Mouse (Mus musculus): Measurements from ENCODE around the gene Zfp652. TPM values are rescaled to one million over a fixed set of nuclear protein-coding genes. Genes with fewer than 3 reads are reported as not detected.

The Zfp652 gene
- polyA plus RNA-seq, 1 experiment: 18.2 TPM

GRCm38 (mm10) chr11:95709534-95710040, 2.9 kb upstream of the Zfp652 start:
- no peak for TF ChIP-seq FLI1 (IDR thresholded peaks at IDR 0.05; ENCODE audit: low read length)
- no peak for TF ChIP-seq GATA1 (IDR thresholded peaks at IDR 0.05; ENCODE audit: borderline replicate concordance, low read length)
- Histone ChIP-seq H3K4me3 (replicated peaks) (no peak overlapping the region), H3K36me3 (replicated peaks; ENCODE audit: low read length) (no peaks in the 10 kb centered on the region), H3K9me3 (no peaks in the 10 kb centered on the region), H3K27me3 (replicated peaks) (peaks cover 17% of the 10 kb centered on the region), H3K4me1 (peaks cover 44% of the 10 kb centered on the region)

- no peak overlapping the region for H3K4me3 ChIP-seq (replicated peaks)
- H3K36me3 ChIP-seq (replicated peaks; ENCODE audit: low read length): no peaks in the 10 kb centered on the region
- H3K4me1 ChIP-seq: peaks cover 51% of the 10 kb centered on the region
- H3K9me3 ChIP-seq: no peaks in the 10 kb centered on the region
- peaks cover 11% of the 10 kb centered on the region for H3K27me3 ChIP-seq (replicated peaks)
- no peak for TF ChIP-seq FLI1 (IDR thresholded peaks at IDR 0.05; ENCODE audit: low read length)
Observed at GRCm38 (mm10) chr11:95710478-95710877, 2.0 kb upstream of the Zfp652 start.

- Histone ChIP-seq H3K4me3 (replicated peaks) (peak overlapping the region; percentile 99), H3K4me1 (peaks cover 56% of the 10 kb centered on the region), H3K36me3 (replicated peaks; ENCODE audit: low read length) (no peaks in the 10 kb centered on the region), H3K27me3 (replicated peaks) (peaks cover under 1% of the 10 kb centered on the region), H3K9me3 (no peaks in the 10 kb centered on the region)
- no peak for TF ChIP-seq GATA1 (IDR thresholded peaks at IDR 0.05; ENCODE audit: borderline replicate concordance, low read length)
- TF ChIP-seq FLI1 (IDR thresholded peaks at IDR 0.05; ENCODE audit: low read length): no peak
Observed at GRCm38 (mm10) chr11:95712085-95712562, 349 bp upstream of the Zfp652 start.

- 0 out of 3 replicates have a peak, but pooled peaks have one; percentile 15 for TF ChIP-seq GATA1 (IDR thresholded peaks at IDR 0.05; ENCODE audit: borderline replicate concordance, low read length)
- no peak for TF ChIP-seq FLI1 (IDR thresholded peaks at IDR 0.05; ENCODE audit: low read length)
- Histone ChIP-seq H3K36me3 (replicated peaks; ENCODE audit: low read length) (no peaks in the 10 kb centered on the region), H3K4me3 (replicated peaks) (peak overlapping the region; percentile 99), H3K9me3 (no peaks in the 10 kb centered on the region), H3K27me3 (replicated peaks) (no peaks in the 10 kb centered on the region), H3K4me1 (peaks cover 44% of the 10 kb centered on the region)
Observed at GRCm38 (mm10) chr11:95713225-95713810, 845 bp downstream of the Zfp652 start.

- H3K4me1 ChIP-seq: peaks cover 43% of the 10 kb centered on the region
- no peaks in the 10 kb centered on the region for H3K9me3 ChIP-seq
- H3K36me3 ChIP-seq (replicated peaks; ENCODE audit: low read length): no peaks in the 10 kb centered on the region
- no peaks in the 10 kb centered on the region for H3K27me3 ChIP-seq (replicated peaks)
- TF ChIP-seq FLI1 (IDR thresholded peaks at IDR 0.05; ENCODE audit: low read length): no peak
- TF ChIP-seq GATA1 (IDR thresholded peaks at IDR 0.05; ENCODE audit: borderline replicate concordance, low read length): no peak
- H3K4me3 ChIP-seq (replicated peaks): peak overlapping the region; percentile 99
Observed at GRCm38 (mm10) chr11:95713811-95714241, 1.4 kb downstream of the Zfp652 start.

- H3K4me3 ChIP-seq (replicated peaks): peak overlapping the region; percentile 99
- no peaks in the 10 kb centered on the region for H3K9me3 ChIP-seq
- H3K27me3 ChIP-seq (replicated peaks): no peaks in the 10 kb centered on the region
- H3K36me3 ChIP-seq (replicated peaks; ENCODE audit: low read length): no peaks in the 10 kb centered on the region
- TF ChIP-seq GATA1 (IDR thresholded peaks at IDR 0.05; ENCODE audit: borderline replicate concordance, low read length): no peak
- no peak for TF ChIP-seq FLI1 (IDR thresholded peaks at IDR 0.05; ENCODE audit: low read length)
- H3K4me1 ChIP-seq: peaks cover 40% of the 10 kb centered on the region
Observed at GRCm38 (mm10) chr11:95714411-95714810, 1.9 kb downstream of the Zfp652 start.

GRCm38 (mm10) chr11:95716136-95716535, 3.7 kb downstream of the Zfp652 start:
- Histone ChIP-seq H3K4me3 (replicated peaks) (no peak overlapping the region), H3K9me3 (no peaks in the 10 kb centered on the region), H3K4me1 (peaks cover 36% of the 10 kb centered on the region), H3K36me3 (replicated peaks; ENCODE audit: low read length) (no peaks in the 10 kb centered on the region), H3K27me3 (replicated peaks) (no peaks in the 10 kb centered on the region)
- TF ChIP-seq GATA1 (IDR thresholded peaks at IDR 0.05; ENCODE audit: borderline replicate concordance, low read length): no peak
- no peak for TF ChIP-seq FLI1 (IDR thresholded peaks at IDR 0.05; ENCODE audit: low read length)

- peaks cover 19% of the 10 kb centered on the region for H3K4me1 ChIP-seq
- no peak overlapping the region for H3K4me3 ChIP-seq (replicated peaks)
- no peaks in the 10 kb centered on the region for H3K9me3 ChIP-seq
- H3K36me3 ChIP-seq (replicated peaks; ENCODE audit: low read length): no peaks in the 10 kb centered on the region
- TF ChIP-seq FLI1 (IDR thresholded peaks at IDR 0.05; ENCODE audit: low read length): no peak
- no peak for TF ChIP-seq GATA1 (IDR thresholded peaks at IDR 0.05; ENCODE audit: borderline replicate concordance, low read length)
- H3K27me3 ChIP-seq (replicated peaks): no peaks in the 10 kb centered on the region
Observed at GRCm38 (mm10) chr11:95719356-95719755, 6.9 kb downstream of the Zfp652 start.

- no peaks in the 10 kb centered on the region for H3K9me3 ChIP-seq
- H3K27me3 ChIP-seq (replicated peaks): no peaks in the 10 kb centered on the region
- no peaks in the 10 kb centered on the region for H3K36me3 ChIP-seq (replicated peaks; ENCODE audit: low read length)
- TF ChIP-seq GATA1 (IDR thresholded peaks at IDR 0.05; ENCODE audit: borderline replicate concordance, low read length) (no peak), FLI1 (IDR thresholded peaks at IDR 0.05; ENCODE audit: low read length) (no peak)
- H3K4me1 ChIP-seq: peaks cover 11% of the 10 kb centered on the region
- no peak within 1 kb of the TSS for H3K4me3 ChIP-seq (replicated peaks)
Observed at GRCm38 (mm10) chr11:95723287-95723686, 10.8 kb downstream of the Zfp652 start, which contains the start of gene B130006D01Rik. Gene B130006D01Rik (plus strand): TSS chr11:95723587.

- H3K4me3 ChIP-seq (replicated peaks): no peak overlapping the region
- TF ChIP-seq GATA1 (IDR thresholded peaks at IDR 0.05; ENCODE audit: borderline replicate concordance, low read length): no peak
- no peak for TF ChIP-seq FLI1 (IDR thresholded peaks at IDR 0.05; ENCODE audit: low read length)
- no peaks in the 10 kb centered on the region for H3K36me3 ChIP-seq (replicated peaks; ENCODE audit: low read length)
- no peaks in the 10 kb centered on the region for H3K27me3 ChIP-seq (replicated peaks)
- H3K4me1 ChIP-seq: peaks cover 22% of the 10 kb centered on the region
- no peaks in the 10 kb centered on the region for H3K9me3 ChIP-seq
Observed at GRCm38 (mm10) chr11:95724466-95724865, 12.0 kb downstream of the Zfp652 start.

Data from megakaryocyte, embryonic 14.5 days (primary cell).